Mouse (Mus musculus): ENCODE measurements around the gene Fgf18. TPM values are rescaled to one million over a fixed set of nuclear protein-coding genes. Genes with fewer than 3 reads are reported as not detected.

Gene Fgf18
- total and polyA plus RNA-seq, 3 experiments = not detected

DNA sequence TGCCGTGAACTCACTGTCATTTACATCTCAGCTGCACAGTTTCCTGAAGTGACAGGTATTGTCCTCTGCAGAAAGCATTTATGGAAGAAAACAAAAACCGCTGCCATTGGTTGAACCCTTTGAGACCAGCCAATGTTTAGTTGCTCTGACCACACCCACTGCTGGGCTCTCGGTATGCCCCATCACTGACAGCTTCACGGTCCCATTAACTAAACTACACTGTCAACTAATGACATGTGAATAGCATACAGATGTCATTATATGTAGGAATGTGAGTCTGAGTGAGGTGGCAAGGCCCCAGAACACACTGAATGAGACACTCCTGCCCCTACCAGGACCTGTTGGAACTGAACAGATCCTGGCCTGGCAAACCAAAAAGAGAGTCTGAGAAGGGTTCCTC, 47.8 kb downstream of the Fgf18 start:
- Histone ChIP-seq H3K4me1 (ENCODE audit: control insufficient read depth in 1 of 2, insufficient read depth in 2 of 2) (peaks cover 0 to 20% of the 10 kb centered on the region in 2 experiments; a peak in 3 of 4 replicates), H3K79me2 (replicated peaks; ENCODE audit: control insufficient read depth, extremely low read depth, insufficient read depth, poor library complexity, severe bottlenecking) (no peaks in the 10 kb centered on the region), H3K27me3 (replicated peaks) (peaks cover 17% of the 10 kb centered on the region), H3K36me3 (replicated peaks in 1 of 2; ENCODE audit: control insufficient read depth in 1 of 2, insufficient read depth in 1 of 2, low read length in 1 of 2) (no peaks in the 10 kb centered on the region), H3K9me3 (replicated peaks; ENCODE audit: low read length) (no peaks in the 10 kb centered on the region), H3K27ac (ENCODE audit: insufficient read depth, low read depth) (no peak overlapping the region), H3K9ac (ENCODE audit: insufficient read depth, low read depth) (no peak overlapping the region), H3K4me2 (ENCODE audit: insufficient read depth, low read depth, poor library complexity, severe bottlenecking) (no peak overlapping the region), H3K4me3 (replicated peaks in 1 of 3; ENCODE audit: low read depth in 2 of 3, low read length in 2 of 3, poor library complexity in 1 of 3) (no peak overlapping the region)
- in situ Hi-C loops (cut with MboI; ENCODE audit: low pct_ligation_motif_present, low pct_unique_long_range_greater_than_20kb, low sequenced_read_pairs) = loop anchor here (5.0 kb wide), 1 partner anchor 72 kb away; no protein-coding TSS in a partner anchor
- dilution Hi-C loops (cut with MboI; ENCODE audit: extremely low pct_ligation_motif_present, extremely low pct_unique_long_range_greater_than_20kb, low sequenced_read_pairs) = no loop called here
- TF ChIP-seq USF1 (IDR thresholded peaks at IDR 0.05; ENCODE audit: low read depth, low read length) (no peak), RCOR1 (conservative IDR thresholded peaks at IDR 0.05; ENCODE audit: low read depth, low read length) (no peak), ELF1 (IDR thresholded peaks at IDR 0.05; ENCODE audit: low read depth, low read length) (no peak)
- DNase-seq (ENCODE audit: extremely low read depth) = no peak

DNA sequence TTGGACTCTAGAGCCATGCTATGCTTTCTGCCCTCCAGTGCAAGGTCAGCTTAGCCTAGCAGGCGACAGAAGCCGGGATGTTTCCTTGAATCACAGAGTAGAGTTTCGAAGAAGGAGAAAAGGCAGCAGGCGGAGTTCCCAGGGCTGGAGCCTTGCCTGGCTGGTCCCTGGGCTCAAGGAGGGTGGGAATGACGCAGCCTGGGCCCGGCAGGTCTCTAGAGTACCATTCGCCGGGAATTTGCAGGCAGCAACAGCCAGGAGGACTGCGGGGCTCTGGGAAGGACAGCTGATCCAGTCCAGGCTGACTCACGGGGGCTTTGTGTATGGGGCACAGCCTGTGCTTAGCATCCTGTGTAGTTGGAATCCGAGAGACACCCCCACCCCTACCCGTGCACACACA, 48.8 kb downstream of the Fgf18 start:
- no peaks in the 10 kb centered on the region for H3K79me2 ChIP-seq (replicated peaks; ENCODE audit: control insufficient read depth, extremely low read depth, insufficient read depth, poor library complexity, severe bottlenecking)
- peaks cover 0 to 14% of the 10 kb centered on the region in 2 experiments; a peak in 1 of 4 replicates for H3K4me1 ChIP-seq (ENCODE audit: control insufficient read depth in 1 of 2, insufficient read depth in 2 of 2)
- peaks cover 4% of the 10 kb centered on the region for H3K9me3 ChIP-seq (replicated peaks; ENCODE audit: low read length)
- no peak overlapping the region for H3K4me2 ChIP-seq (ENCODE audit: insufficient read depth, low read depth, poor library complexity, severe bottlenecking)
- dilution Hi-C loops (cut with MboI; ENCODE audit: extremely low pct_ligation_motif_present, extremely low pct_unique_long_range_greater_than_20kb, low sequenced_read_pairs) = no loop called here
- no peak overlapping the region for H3K9ac ChIP-seq (ENCODE audit: insufficient read depth, low read depth)
- H3K36me3 ChIP-seq (replicated peaks in 1 of 2; ENCODE audit: control insufficient read depth in 1 of 2, insufficient read depth in 1 of 2, low read length in 1 of 2) = no peaks in the 10 kb centered on the region
- no peak overlapping the region for H3K4me3 ChIP-seq (replicated peaks in 1 of 3; ENCODE audit: low read depth in 2 of 3, low read length in 2 of 3, poor library complexity in 1 of 3)
- no peak for DNase-seq (ENCODE audit: extremely low read depth)
- in situ Hi-C loops (cut with MboI; ENCODE audit: low pct_ligation_motif_present, low pct_unique_long_range_greater_than_20kb, low sequenced_read_pairs) = loop anchor here (5.0 kb wide), 1 partner anchor 71 kb away; no protein-coding TSS in a partner anchor
- peaks cover 17% of the 10 kb centered on the region for H3K27me3 ChIP-seq (replicated peaks)
- no peak overlapping the region for H3K27ac ChIP-seq (ENCODE audit: insufficient read depth, low read depth)
- no peak for TF ChIP-seq ZNF384 (IDR thresholded peaks at IDR 0.05; ENCODE audit: low read depth, low read length)

DNA sequence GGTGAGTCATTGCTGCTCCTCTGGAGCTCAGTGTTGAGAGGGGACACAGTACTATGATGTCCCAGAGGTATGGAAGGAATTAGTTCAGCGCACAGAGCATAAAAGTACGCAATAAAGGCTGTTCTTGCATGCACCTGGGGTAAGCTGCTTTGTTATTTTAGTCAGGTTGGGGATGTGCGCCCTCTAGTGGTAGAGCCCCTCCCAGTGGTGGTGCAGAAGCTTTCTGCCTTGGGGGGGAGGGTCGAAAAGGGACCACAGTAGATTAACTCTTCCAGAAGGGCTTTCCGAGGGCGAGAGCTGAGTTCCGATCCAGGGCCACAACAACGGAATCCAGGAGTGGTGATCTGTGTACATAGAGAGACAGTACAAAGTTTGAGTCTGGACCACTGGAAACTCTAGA, 49.3 kb downstream of the Fgf18 start:
- no peak for TF ChIP-seq JUND (conservative IDR thresholded peaks at IDR 0.05; ENCODE audit: low read depth, low read length)
- TF ChIP-seq UBTF (IDR thresholded peaks at IDR 0.05; ENCODE audit: low read depth, low read length) = no peak
- TF ChIP-seq TCF12 (IDR thresholded peaks at IDR 0.05; ENCODE audit: low read depth, low read length) = no peak; the same call in 1 of the 2 replicates
- peak; percentile 41 for TF ChIP-seq ZC3H11A (IDR thresholded peaks at IDR 0.05; ENCODE audit: low read depth, low read length)
- peak; percentile 95 to 97 for TF ChIP-seq CTCF (conservative IDR thresholded peaks at IDR 0.05 in 1 of 2, IDR thresholded peaks at IDR 0.05 in 1 of 2; ENCODE audit: low read depth in 2 of 2, low read length in 2 of 2)
- TF ChIP-seq CHD2 (IDR thresholded peaks at IDR 0.05; ENCODE audit: low read length) = peak; percentile 47; the same call in 1 of the 2 replicates
- peak; percentile 28; the same call in 1 of the 2 replicates for TF ChIP-seq NELFE (IDR thresholded peaks at IDR 0.05; ENCODE audit: low read depth, low read length)
- 0 out of 2 replicates have a peak, but pooled peaks have one; percentile 34 for TF ChIP-seq IRF4 (IDR thresholded peaks at IDR 0.05; ENCODE audit: low read depth, low read length)
- peak; percentile 89 for TF ChIP-seq SMC3 (IDR thresholded peaks at IDR 0.05; ENCODE audit: low read depth, low read length)
- TF ChIP-seq RAD21 (IDR thresholded peaks at IDR 0.05; ENCODE audit: low read depth, low read length) = peak; percentile 80
- TF ChIP-seq MAX (IDR thresholded peaks at IDR 0.05; ENCODE audit: low read length) = no peak
- Histone ChIP-seq H3K27me3 (replicated peaks) (peaks cover 17% of the 10 kb centered on the region), H3K9ac (ENCODE audit: insufficient read depth, low read depth) (no peak overlapping the region), H3K4me2 (ENCODE audit: insufficient read depth, low read depth, poor library complexity, severe bottlenecking) (no peak overlapping the region), H3K4me1 (ENCODE audit: control insufficient read depth in 1 of 2, insufficient read depth in 2 of 2) (peaks cover 0 to 14% of the 10 kb centered on the region in 2 experiments; a peak in 1 of 4 replicates), H3K27ac (ENCODE audit: insufficient read depth, low read depth) (no peak overlapping the region), H3K9me3 (replicated peaks; ENCODE audit: low read length) (peaks cover 4% of the 10 kb centered on the region), H3K79me2 (replicated peaks; ENCODE audit: control insufficient read depth, extremely low read depth, insufficient read depth, poor library complexity, severe bottlenecking) (no peaks in the 10 kb centered on the region), H3K36me3 (replicated peaks in 1 of 2; ENCODE audit: control insufficient read depth in 1 of 2, insufficient read depth in 1 of 2, low read length in 1 of 2) (no peaks in the 10 kb centered on the region), H3K4me3 (replicated peaks in 1 of 3; ENCODE audit: low read depth in 2 of 3, low read length in 2 of 3, poor library complexity in 1 of 3) (no peak overlapping the region)
- in situ Hi-C loops (cut with MboI; ENCODE audit: low pct_ligation_motif_present, low pct_unique_long_range_greater_than_20kb, low sequenced_read_pairs) = loop anchor here (5.0 kb wide), 1 partner anchor 71 kb away; no protein-coding TSS in a partner anchor
- DNase-seq (ENCODE audit: extremely low read depth) = peak; percentile 79
- dilution Hi-C loops (cut with MboI; ENCODE audit: extremely low pct_ligation_motif_present, extremely low pct_unique_long_range_greater_than_20kb, low sequenced_read_pairs) = no loop called here
